Mouse (Mus musculus): Measurements from ENCODE around the gene Zfand2b. TPM values are rescaled to one million over a fixed set of nuclear protein-coding genes. Genes with fewer than 3 reads are reported as not detected.

Gene Zfand2b
- polyA plus RNA-seq, 1 experiment, result 14.8 TPM

DNA sequence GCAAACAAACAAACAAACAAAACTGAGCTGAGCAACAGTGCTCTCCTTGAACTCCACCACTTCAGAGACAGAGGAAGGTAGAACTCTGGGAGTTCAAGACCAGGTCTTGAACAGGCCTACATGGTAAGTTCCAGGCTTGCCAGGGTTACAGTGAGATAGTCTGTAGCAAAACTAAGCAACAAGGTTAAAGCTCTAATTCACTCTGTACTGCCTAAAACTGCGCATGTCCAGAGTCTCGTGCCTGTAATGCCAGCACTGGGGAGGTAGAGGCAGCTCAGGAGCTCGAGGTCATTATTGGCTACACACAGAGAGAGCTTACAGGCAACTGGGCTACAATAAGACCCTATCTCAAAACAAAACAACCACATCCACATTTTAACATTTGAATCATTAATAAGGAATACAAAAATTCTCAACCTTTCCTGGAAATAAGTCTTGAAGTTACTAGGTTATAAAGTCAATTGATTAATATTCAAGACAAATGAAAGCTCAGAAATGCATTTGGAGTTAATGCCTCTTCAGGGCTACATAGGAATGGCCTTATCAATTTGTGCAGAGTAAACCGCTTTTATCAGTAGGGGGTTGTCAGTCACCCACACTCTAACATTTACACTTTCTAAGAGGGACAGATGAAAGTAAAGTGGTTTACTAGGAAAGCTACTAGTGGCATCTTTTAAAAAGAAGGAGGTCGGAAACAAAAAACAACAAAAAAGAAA lies 8.7 kb upstream of the Zfand2b start:
- H3K4me3 ChIP-seq (ENCODE audit: insufficient read depth, low read length), result no peak overlapping the region
- H3K4me1 ChIP-seq (ENCODE audit: control insufficient read depth, insufficient read depth, low read length), result no peaks in the 10 kb centered on the region
- no peak overlapping the region for H3K27ac ChIP-seq (ENCODE audit: insufficient read depth, low read length)
- no peak for TF ChIP-seq CTCF (IDR thresholded peaks at IDR 0.05; ENCODE audit: borderline replicate concordance, insufficient read depth, low read length)
- TF ChIP-seq POLR2A (IDR thresholded peaks at IDR 0.05; ENCODE audit: low read depth, low read length), result no peak

DNA sequence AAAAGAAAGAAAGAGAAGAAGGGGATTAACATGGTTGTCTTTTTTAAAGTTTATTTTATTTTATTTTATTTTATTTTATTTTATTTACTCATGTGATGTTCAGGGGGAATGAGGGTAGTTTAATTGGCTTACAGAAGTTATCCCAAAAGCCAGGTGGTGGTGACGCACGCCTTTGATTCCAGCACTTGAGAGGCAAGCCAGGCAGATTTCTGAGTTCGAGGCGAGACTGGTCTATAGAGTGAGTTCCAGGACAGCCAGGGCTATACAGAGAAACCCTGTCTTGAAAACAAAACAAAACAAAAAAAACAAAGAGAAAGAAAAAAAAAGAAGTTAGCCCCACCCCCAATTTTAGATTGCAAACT lies 8.2 kb upstream of the Zfand2b start:
- TF ChIP-seq POLR2A (IDR thresholded peaks at IDR 0.05; ENCODE audit: low read depth, low read length), result no peak
- TF ChIP-seq CTCF (IDR thresholded peaks at IDR 0.05; ENCODE audit: borderline replicate concordance, insufficient read depth, low read length), result no peak
- H3K27ac ChIP-seq (ENCODE audit: insufficient read depth, low read length), result no peak overlapping the region
- H3K4me3 ChIP-seq (ENCODE audit: insufficient read depth, low read length), result no peak overlapping the region
- H3K4me1 ChIP-seq (ENCODE audit: control insufficient read depth, insufficient read depth, low read length), result no peaks in the 10 kb centered on the region

- Histone ChIP-seq H3K4me3 (ENCODE audit: insufficient read depth, low read length) (peak overlapping the region; percentile 23), H3K27ac (ENCODE audit: insufficient read depth, low read length) (no peak overlapping the region), H3K4me1 (ENCODE audit: control insufficient read depth, insufficient read depth, low read length) (no peaks in the 10 kb centered on the region; the same call in 1 of the 2 replicates)
- TF ChIP-seq POLR2A (IDR thresholded peaks at IDR 0.05; ENCODE audit: low read depth, low read length), result no peak
Measured at GRCm38 (mm10) chr1:75168093-75168471, 364 bp upstream of the Zfand2b start.

GRCm38 (mm10) chr1:75179334-75180104 lies 11.1 kb downstream of the Zfand2b start:
- Histone ChIP-seq H3K4me1 (ENCODE audit: control insufficient read depth, insufficient read depth, low read length) (no peaks in the 10 kb centered on the region), H3K4me3 (ENCODE audit: insufficient read depth, low read length) (peak overlapping the region; percentile 52), H3K27ac (ENCODE audit: insufficient read depth, low read length) (no peak overlapping the region; the same call in 1 of the 2 replicates)
- TF ChIP-seq CTCF (IDR thresholded peaks at IDR 0.05; ENCODE audit: borderline replicate concordance, insufficient read depth, low read length) (no peak), POLR2A (IDR thresholded peaks at IDR 0.05; ENCODE audit: low read depth, low read length) (no peak)

DNA sequence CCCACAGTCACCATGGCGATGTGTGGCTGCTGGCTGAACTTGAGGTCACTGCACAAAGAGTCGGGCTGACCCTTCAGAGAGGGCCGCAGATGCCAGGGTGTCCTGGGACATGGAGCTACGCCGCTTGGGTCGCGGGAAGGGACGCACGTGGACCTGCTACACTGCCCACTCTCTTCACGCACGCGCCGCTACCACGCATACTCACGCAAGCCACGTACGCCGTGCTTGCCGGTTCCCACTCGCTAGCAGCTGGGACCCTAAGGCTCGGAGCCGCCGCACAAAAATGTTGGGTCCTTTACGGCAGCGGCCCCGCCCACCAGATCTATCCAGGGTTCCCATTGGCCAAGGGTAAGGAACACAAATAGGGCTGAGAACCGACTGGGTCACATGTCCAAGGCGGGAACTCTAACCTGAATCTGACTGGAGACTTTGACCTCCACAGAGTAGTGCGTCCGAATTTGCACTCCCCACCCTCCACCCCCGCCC lies 11.7 kb downstream of the Zfand2b start, which contains the start of gene Abcb6:
Gene Abcb6, minus strand, starts transcription at position 288 of the 486 bp plus-strand sequence.
- TF ChIP-seq POLR2A (IDR thresholded peaks at IDR 0.05; ENCODE audit: low read depth, low read length) (peak; percentile 64), CTCF (IDR thresholded peaks at IDR 0.05; ENCODE audit: borderline replicate concordance, insufficient read depth, low read length) (no peak)
- Histone ChIP-seq H3K4me3 (ENCODE audit: insufficient read depth, low read length) (peak within 1 kb of the TSS; percentile 52), H3K4me1 (ENCODE audit: control insufficient read depth, insufficient read depth, low read length) (no peaks in the 10 kb centered on the region), H3K27ac (ENCODE audit: insufficient read depth, low read length) (no peak within 1 kb of the TSS; the same call in 1 of the 2 replicates)

GRCm38 (mm10) chr1:75180741-75181140 lies 12.3 kb downstream of the Zfand2b start:
- Histone ChIP-seq H3K27ac (ENCODE audit: insufficient read depth, low read length) (no peak overlapping the region), H3K4me1 (ENCODE audit: control insufficient read depth, insufficient read depth, low read length) (no peaks in the 10 kb centered on the region), H3K4me3 (ENCODE audit: insufficient read depth, low read length) (no peak overlapping the region)
- TF ChIP-seq POLR2A (IDR thresholded peaks at IDR 0.05; ENCODE audit: low read depth, low read length) (no peak), CTCF (IDR thresholded peaks at IDR 0.05; ENCODE audit: borderline replicate concordance, insufficient read depth, low read length) (no peak)

- no peak overlapping the region for H3K4me3 ChIP-seq (ENCODE audit: insufficient read depth, low read length)
- TF ChIP-seq POLR2A (IDR thresholded peaks at IDR 0.05; ENCODE audit: low read depth, low read length) (no peak), CTCF (IDR thresholded peaks at IDR 0.05; ENCODE audit: borderline replicate concordance, insufficient read depth, low read length) (no peak)
- H3K4me1 ChIP-seq (ENCODE audit: control insufficient read depth, insufficient read depth, low read length), result no peaks in the 10 kb centered on the region
- no peak overlapping the region for H3K27ac ChIP-seq (ENCODE audit: insufficient read depth, low read length)
Measured at GRCm38 (mm10) chr1:75181377-75181870, 13.0 kb downstream of the Zfand2b start.

DNA sequence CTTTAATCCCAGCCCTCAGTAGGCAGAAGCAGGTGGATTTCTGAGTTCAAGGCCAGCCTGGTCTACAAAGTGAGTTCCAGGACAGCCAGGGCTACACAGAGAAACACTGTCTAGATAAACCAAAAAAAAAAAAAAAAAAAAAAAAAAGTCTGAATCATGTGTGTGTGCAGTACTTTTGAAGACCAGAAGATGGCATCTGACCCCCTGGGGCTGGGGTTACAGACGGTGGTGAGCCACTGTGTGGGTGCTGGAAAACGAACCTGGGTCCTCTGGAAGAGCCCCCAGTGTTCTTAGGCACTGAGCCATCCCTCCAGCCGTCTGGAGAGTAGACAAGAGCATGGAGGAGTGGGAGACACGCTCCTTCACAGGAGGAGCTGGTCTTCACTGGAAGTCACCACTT lies 13.7 kb downstream of the Zfand2b start:
- no peak overlapping the region for H3K27ac ChIP-seq (ENCODE audit: insufficient read depth, low read length)
- H3K4me1 ChIP-seq (ENCODE audit: control insufficient read depth, insufficient read depth, low read length), result no peaks in the 10 kb centered on the region
- TF ChIP-seq CTCF (IDR thresholded peaks at IDR 0.05; ENCODE audit: borderline replicate concordance, insufficient read depth, low read length), result no peak
- no peak for TF ChIP-seq POLR2A (IDR thresholded peaks at IDR 0.05; ENCODE audit: low read depth, low read length)
- no peak overlapping the region for H3K4me3 ChIP-seq (ENCODE audit: insufficient read depth, low read length)

DNA sequence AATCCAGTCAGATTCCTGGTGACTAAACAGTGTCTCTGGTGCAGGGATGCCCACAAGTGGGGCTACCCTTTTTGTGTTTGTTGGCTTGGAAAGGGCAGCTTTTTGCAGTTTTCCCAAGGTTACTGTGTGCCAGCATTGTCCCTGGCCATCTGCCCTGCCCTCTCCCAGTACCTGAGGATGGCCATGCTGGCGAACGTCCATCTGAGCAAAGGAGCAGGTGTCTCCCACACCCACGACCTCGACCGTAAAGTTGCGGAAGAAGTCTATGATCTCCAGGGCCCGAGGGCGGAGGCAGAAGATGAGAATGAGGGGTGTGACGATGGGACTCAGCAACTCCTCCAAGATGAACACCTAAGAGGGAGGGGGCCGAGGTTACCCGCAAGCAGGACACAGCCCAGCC lies 17.0 kb downstream of the Zfand2b start:
- TF ChIP-seq POLR2A (IDR thresholded peaks at IDR 0.05; ENCODE audit: low read depth, low read length), result no peak
- no peak for TF ChIP-seq CTCF (IDR thresholded peaks at IDR 0.05; ENCODE audit: borderline replicate concordance, insufficient read depth, low read length)
- Histone ChIP-seq H3K4me3 (ENCODE audit: insufficient read depth, low read length) (no peak overlapping the region), H3K4me1 (ENCODE audit: control insufficient read depth, insufficient read depth, low read length) (no peaks in the 10 kb centered on the region), H3K27ac (ENCODE audit: insufficient read depth, low read length) (no peak overlapping the region)

DNA sequence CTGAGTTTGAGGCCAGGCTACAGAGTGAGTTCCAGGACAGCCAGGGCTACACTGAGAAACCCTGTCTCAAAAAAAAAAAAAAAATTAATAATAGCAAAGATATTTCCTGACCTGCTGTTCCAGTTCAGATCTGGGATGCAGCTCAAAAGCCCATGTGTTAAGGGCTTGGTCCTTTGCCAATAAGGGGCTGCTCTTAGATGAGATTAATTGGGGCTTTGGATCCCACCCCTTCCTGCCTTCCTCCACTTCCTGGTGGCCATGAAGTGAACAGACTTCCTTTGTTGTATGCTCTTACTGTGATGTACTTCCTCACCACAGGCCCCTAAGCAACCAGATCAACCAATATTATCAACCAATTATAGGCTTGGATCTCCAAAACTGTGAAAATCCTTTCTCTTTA lies 18.7 kb downstream of the Zfand2b start:
- no peak for TF ChIP-seq POLR2A (IDR thresholded peaks at IDR 0.05; ENCODE audit: low read depth, low read length)
- no peak for TF ChIP-seq CTCF (IDR thresholded peaks at IDR 0.05; ENCODE audit: borderline replicate concordance, insufficient read depth, low read length)
- no peak overlapping the region for H3K4me3 ChIP-seq (ENCODE audit: insufficient read depth, low read length)
- H3K4me1 ChIP-seq (ENCODE audit: control insufficient read depth, insufficient read depth, low read length), result no peaks in the 10 kb centered on the region
- H3K27ac ChIP-seq (ENCODE audit: insufficient read depth, low read length), result no peak overlapping the region
